Mouse (Mus musculus) heart, postnatal 4 days (tissue): ENCODE data around the gene Pde10a. TPM values are rescaled to one million over a fixed set of nuclear protein-coding genes. Genes with fewer than 3 reads are reported as not detected.

ENCODE experiments used
- DNase-seq: peaks from one replicate; pipeline ENCODE4 v3.0.0; 2021
- total RNA-seq, 2 experiments: library from RNA; stranded (reverse); gene quantifications; 2 replicates each; pipeline ENCODE4 v1.2.3; 2021

Pde10a gene
- total RNA-seq, 2 experiments from 2014 or later: 5.5 to 8.1 TPM

- no peak for DNase-seq
Measured at GRCm38 (mm10) chr17:8974823-8975397, 449.7 kb downstream of the Pde10a start.

GRCm38 (mm10) chr17:8976745-8977144, 451.6 kb downstream of the Pde10a start:
- DNase-seq: no peak

- no peak for DNase-seq
Measured at GRCm38 (mm10) chr17:8977271-8977670, 452.1 kb downstream of the Pde10a start.

GRCm38 (mm10) chr17:8983576-8983975, 458.4 kb downstream of the Pde10a start:
- DNase-seq: no peak

- DNase-seq: no peak
Measured at GRCm38 (mm10) chr17:8985714-8986113, 460.5 kb downstream of the Pde10a start.

GRCm38 (mm10) chr17:8986551-8986950, 461.4 kb downstream of the Pde10a start:
- DNase-seq: no peak

- DNase-seq: no peak
Measured at GRCm38 (mm10) chr17:8987369-8987768, 462.2 kb downstream of the Pde10a start.

GRCm38 (mm10) chr17:8988119-8988807, 463.1 kb downstream of the Pde10a start, which contains the start of gene 1700010I14Rik:
TSS of gene 1700010I14Rik (plus strand) at chr17:8988333.
- peak; percentile 90 for DNase-seq

GRCm38 (mm10) chr17:8991160-8991559, 466.0 kb downstream of the Pde10a start:
- peak; percentile 33 for DNase-seq

- DNase-seq: no peak
Measured at GRCm38 (mm10) chr17:8995344-8995743, 470.2 kb downstream of the Pde10a start.

- no peak for DNase-seq
Measured at GRCm38 (mm10) chr17:9002438-9002837, 477.3 kb downstream of the Pde10a start.

GRCm38 (mm10) chr17:9004516-9004915, 479.3 kb downstream of the Pde10a start:
- DNase-seq: no peak

GRCm38 (mm10) chr17:9023198-9023942, 498.2 kb downstream of the Pde10a start:
- DNase-seq: no peak

- DNase-seq: no peak
Measured at GRCm38 (mm10) chr17:9030181-9030580, 505.0 kb downstream of the Pde10a start.

- DNase-seq: peak; percentile 89
Measured at GRCm38 (mm10) chr17:9031241-9032141, 506.3 kb downstream of the Pde10a start.

GRCm38 (mm10) chr17:9032362-9033044, 507.3 kb downstream of the Pde10a start:
- DNase-seq: no peak

- DNase-seq: no peak
Measured at GRCm38 (mm10) chr17:9033511-9033910, 508.3 kb downstream of the Pde10a start.

GRCm38 (mm10) chr17:9035561-9036348, 510.6 kb downstream of the Pde10a start:
- DNase-seq: no peak
